Mouse (Mus musculus) lung, embryonic 14.5 days (tissue): Measurements from ENCODE around the gene Il1f6. TPM values are rescaled to one million over a fixed set of nuclear protein-coding genes. Genes with fewer than 3 reads are reported as not detected.
"Not testable (repeated sequence)": the region's sequence is repeated elsewhere in the genome, so short reads cannot be mapped to it uniquely, and the experiment has no call there.

Experiments used
- ATAC-seq: fragments of 200-750 bp; cut with Nextera tagmentation; 2 replicates; pipeline ENCODE4 v1.8.0; 2017; ENCODE audit warnings: mild to moderate bottlenecking, moderate TSS enrichment, moderate library complexity; ENCODE audit not compliant: insufficient read depth
- DNase-seq: peaks from one replicate; pipeline ENCODE4 v3.0.0-alpha.2; 2015
- H3K27ac ChIP-seq: fragments of 300-500 bp; sonication (generic); 2 replicates; pipeline ENCODE4 v1.5.1; 2014; ENCODE audit warnings: low read depth, mild to moderate bottlenecking, moderate library complexity
- H3K27me3 ChIP-seq: fragments of 300-500 bp; sonication (generic); 2 replicates; pipeline ENCODE4 v1.6.1; 2014; ENCODE audit warnings: low read length, control low read depth; ENCODE audit not compliant: insufficient read depth
- H3K36me3 ChIP-seq: fragments of 300-500 bp; sonication (generic); 2 replicates; pipeline ENCODE4 v1.6.1; 2014; ENCODE audit warnings: control low read depth; ENCODE audit not compliant: insufficient read depth
- H3K4me1 ChIP-seq: fragments of 300-500 bp; sonication (generic); 2 replicates; pipeline ENCODE4 v1.6.1; 2014; ENCODE audit warnings: antibody characterized with exemption, control low read depth; ENCODE audit not compliant: insufficient read depth
- H3K4me2 ChIP-seq: fragments of 300-500 bp; sonication (generic); 2 replicates; pipeline ENCODE4 v1.6.1; 2014; ENCODE audit warnings: mild to moderate bottlenecking
- H3K4me3 ChIP-seq: fragments of 300-500 bp; sonication (generic); 2 replicates; pipeline ENCODE4 v1.5.1; 2014; ENCODE audit warnings: low read depth, low read length
- H3K9ac ChIP-seq: fragments of 300-500 bp; sonication (generic); 2 replicates; pipeline ENCODE4 v1.6.1; 2014
- H3K9me3 ChIP-seq: fragments of 300-500 bp; sonication (generic); 2 replicates; pipeline ENCODE4 v1.6.1; 2016; ENCODE audit warnings: low read depth, low read length, control low read depth
- CTCF ChIP-seq: IDR thresholded peaks from 2 replicates; pipeline ENCODE4 v1.5.1; 2016; ENCODE audit warnings: antibody characterized with exemption, low read depth
- WGBS: fragments of 180-500 bp; shearing (Covaris S2); extraction: QIAGEN DNeasy Blood & Tissue Kit; methylation state at CpG from one replicate; pipeline ENCODE4 v1.1.7; 2014; 5-methylcytosine and 5-hydroxymethylcytosine counted together
- polyA plus RNA-seq: library from polyadenylated mRNA; unstranded; fragments of >200 nt; fragmentation: Nextera tagmentation; extraction: Ambion mirVana; gene quantifications from 2 replicates; pipeline ENCODE4 v1.2.1, GENCODE M21; 2014

Il1f6 gene
- not detected in 2 replicates for polyA plus RNA-seq

DNA sequence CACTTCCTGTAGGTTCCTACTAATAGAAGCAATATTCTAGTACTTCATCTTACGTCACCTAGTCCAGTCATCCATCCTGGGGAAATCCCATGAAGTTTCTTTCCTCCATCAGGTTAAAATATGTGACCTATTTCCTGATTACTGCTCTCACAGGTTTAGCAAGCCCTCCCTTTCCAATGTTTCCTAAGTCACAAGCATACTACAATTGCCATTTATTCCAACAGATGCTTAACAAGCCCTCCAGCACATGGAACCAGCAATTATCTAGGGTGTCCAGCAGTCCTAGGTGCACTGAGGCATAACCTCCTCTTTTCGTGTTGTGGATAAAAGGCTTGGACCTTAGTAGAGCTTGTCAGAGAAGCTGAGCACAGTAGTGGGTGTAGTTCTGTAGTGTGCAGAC lies at the start of gene Il1f6:
Il1f6 (plus strand) TSS at position 301 of the 400 bp plus-strand sequence.
- no peak for TF ChIP-seq CTCF
- no peak for ATAC-seq

DNA sequence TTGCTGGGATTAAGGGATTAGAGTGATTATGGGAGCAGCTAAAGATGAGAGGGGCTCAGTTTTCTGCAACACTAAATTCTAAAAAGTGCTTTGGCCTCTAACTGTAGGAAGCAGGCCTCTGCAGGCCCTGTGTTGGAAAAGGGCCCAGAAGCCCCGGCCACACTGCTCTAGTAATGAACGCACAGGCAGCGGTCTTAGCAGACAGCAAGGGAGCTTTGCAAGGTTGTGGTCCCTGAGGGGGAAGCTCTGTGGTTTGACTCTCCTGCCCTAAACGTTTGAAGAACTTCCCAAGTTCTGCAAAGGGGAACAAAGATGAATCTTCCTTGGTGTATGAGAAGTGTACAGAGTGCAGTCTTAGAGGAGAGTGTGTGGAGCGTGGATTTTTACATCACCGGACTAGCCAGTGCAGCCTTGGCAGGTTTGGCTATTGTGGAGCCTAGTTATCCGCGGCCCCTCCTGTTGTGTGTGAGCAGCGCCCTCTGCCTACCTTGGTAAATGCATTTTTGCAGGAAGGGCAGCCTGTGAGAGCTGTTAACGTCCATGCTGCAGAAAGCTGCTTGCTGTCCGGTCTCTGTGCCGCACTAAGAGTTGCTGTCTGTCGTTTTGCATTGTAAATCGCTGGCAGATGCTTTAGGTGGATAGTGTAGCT lies 33.4 kb upstream of the Il1f6 start:
- H3K4me1 ChIP-seq, ATAC-seq, H3K27me3 ChIP-seq, H3K9me3 ChIP-seq, H3K36me3 ChIP-seq, H3K27ac ChIP-seq, H3K4me3 ChIP-seq, H3K9ac ChIP-seq: not testable (repeated sequence)
- 15% methylated on average over 14 of the region's 14 CpGs for WGBS
- peak; percentile 59 for DNase-seq
- H3K4me2 ChIP-seq: peak overlapping the region; percentile 23; the same call in 1 of the 2 replicates
- peak; percentile 53 for TF ChIP-seq CTCF

More for the DNA sequence above, at the start of gene Il1f6:
- Histone ChIP-seq H3K9me3 (no peaks in the 10 kb centered on the region), H3K27ac (no peak within 1 kb of the TSS), H3K4me1 (no peaks in the 10 kb centered on the region), H3K9ac (no peak within 1 kb of the TSS), H3K4me3 (no peak within 1 kb of the TSS), H3K4me2 (no peak within 1 kb of the TSS), H3K36me3 (no peaks in the 10 kb centered on the region), H3K27me3 (no peaks in the 10 kb centered on the region)
- WGBS: 80% methylated on average over 2 of the region's 2 CpGs
- no peak for DNase-seq

DNA sequence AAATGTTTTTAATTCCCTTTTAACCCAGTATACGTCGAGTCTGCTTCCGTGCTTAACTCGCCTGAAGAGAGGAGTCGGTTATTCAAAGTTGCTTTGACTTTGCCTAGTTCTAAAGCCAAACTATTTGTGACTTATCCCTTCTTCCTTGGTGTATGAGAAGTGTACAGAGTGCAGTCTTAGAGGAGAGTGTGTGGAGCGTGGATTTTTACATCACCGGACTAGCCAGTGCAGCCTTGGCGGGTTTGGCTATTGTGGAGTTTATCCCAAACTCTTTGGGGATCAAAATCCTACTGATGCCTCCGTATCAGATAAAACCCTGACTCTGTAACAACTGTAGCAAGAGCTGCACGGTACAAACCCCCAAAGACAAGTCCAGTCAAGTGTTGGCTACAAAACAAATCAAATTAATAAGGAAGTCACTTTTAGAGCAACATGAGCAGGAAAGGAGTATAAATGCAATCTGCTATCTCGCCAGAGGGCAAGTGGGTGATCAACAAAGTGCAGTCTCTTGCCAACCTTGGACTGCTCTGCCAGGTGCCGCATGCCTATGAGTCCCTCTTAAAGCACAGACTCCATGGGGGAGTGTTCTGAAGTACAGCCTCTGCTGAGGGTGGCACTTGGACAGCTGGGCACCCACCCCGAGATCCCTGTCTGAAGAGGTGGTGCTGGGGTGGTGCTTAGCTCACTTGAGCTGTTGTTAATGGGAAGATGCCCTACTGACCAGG lies 32.6 kb upstream of the Il1f6 start:
- not testable (repeated sequence) for H3K4me3 ChIP-seq, H3K27me3 ChIP-seq

DNA sequence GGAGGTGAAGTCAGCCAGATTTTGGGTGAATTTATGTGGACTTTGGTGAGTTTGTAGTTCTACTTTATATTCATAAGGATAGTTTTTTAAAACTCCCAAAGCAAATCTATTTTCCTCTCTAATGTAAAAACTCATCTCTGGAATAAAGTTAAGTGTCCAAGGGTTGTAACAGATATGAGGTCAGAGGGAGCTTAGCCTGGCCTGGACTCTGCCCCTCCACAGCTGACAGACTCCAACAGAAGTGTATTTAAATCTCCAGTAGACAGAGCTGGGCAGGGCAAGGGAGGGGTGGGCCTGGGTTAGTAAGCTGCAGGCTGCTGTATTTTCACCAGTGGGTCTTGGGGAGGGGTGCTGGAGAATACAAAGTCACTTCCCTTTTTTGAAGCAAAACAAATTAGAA lies 31.1 kb upstream of the Il1f6 start:
- not testable (repeated sequence) for H3K9me3 ChIP-seq, H3K36me3 ChIP-seq, H3K4me2 ChIP-seq, ATAC-seq, H3K27me3 ChIP-seq, H3K4me3 ChIP-seq, H3K4me1 ChIP-seq, DNase-seq, H3K27ac ChIP-seq, H3K9ac ChIP-seq

More for the DNA sequence above, 32.6 kb upstream of the Il1f6 start:
- not testable (repeated sequence) for H3K9me3 ChIP-seq, H3K9ac ChIP-seq, H3K4me1 ChIP-seq, ATAC-seq, DNase-seq, H3K27ac ChIP-seq, H3K36me3 ChIP-seq
- 55% methylated on average over 13 of the region's 13 CpGs for WGBS
- H3K4me2 ChIP-seq: peak overlapping the region; percentile 23; the same call in 1 of the 2 replicates

DNA sequence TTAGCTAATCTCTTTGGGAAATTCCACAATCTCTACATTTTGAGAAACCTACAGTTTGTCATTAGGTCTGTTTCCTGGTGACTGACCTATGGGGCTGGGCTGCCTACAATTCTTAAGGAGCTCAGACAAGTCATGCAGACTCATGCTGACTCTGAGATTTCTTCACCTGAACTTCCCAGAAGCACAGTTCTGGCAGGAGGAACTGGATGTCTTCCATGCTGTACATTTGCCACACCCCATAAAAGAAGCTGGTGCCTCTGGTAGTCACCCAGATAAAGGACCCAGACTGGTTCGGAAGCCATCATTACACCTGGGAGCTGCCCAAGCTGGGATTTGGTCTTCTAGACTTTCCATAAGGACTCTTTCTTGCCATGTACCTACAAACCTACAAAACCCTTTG lies 29.0 kb upstream of the Il1f6 start, which contains the start of gene Il1f9:
Il1f9 (plus strand) TSS at position 301 of the 400 bp plus-strand sequence.
- no peak for DNase-seq
- Histone ChIP-seq H3K27ac (no peak within 1 kb of the TSS), H3K4me1 (no peaks in the 10 kb centered on the region), H3K4me2 (no peak within 1 kb of the TSS), H3K9me3 (no peaks in the 10 kb centered on the region), H3K36me3 (no peaks in the 10 kb centered on the region), H3K9ac (no peak within 1 kb of the TSS), H3K27me3 (no peaks in the 10 kb centered on the region), H3K4me3 (no peak within 1 kb of the TSS)
- WGBS: 95% methylated on average over 1 of the region's 1 CpGs
- TF ChIP-seq CTCF: no peak
- ATAC-seq: no peak

DNA sequence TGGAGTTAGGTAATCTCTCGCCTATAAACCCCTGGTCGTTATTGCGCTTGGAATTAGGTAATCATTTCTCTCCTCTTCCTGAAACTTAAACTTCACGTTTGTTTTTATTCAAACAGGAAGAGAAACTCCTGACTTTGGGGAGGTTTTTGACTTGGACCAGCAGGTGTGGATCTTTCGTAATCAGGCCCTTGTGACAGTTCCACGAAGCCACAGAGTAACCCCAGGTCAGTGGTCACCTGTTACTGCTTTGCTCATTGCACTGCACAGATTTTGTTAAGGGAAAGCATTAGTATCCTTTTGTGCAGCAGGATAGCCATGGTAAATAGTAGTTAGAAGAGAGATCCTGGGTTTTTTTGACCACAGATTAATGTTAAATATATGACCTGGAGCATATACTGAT lies 27.6 kb upstream of the Il1f6 start:
- WGBS: 64% methylated on average over 6 of the region's 6 CpGs
- H3K9ac ChIP-seq: no peak overlapping the region
- ATAC-seq (no peak), DNase-seq (no peak)
- no peak overlapping the region for H3K4me3 ChIP-seq
- H3K4me1 ChIP-seq: no peaks in the 10 kb centered on the region
- no peaks in the 10 kb centered on the region for H3K27me3 ChIP-seq
- H3K9me3 ChIP-seq: no peaks in the 10 kb centered on the region
- no peak overlapping the region for H3K27ac ChIP-seq
- no peaks in the 10 kb centered on the region for H3K36me3 ChIP-seq
- no peak for TF ChIP-seq CTCF
- H3K4me2 ChIP-seq: no peak overlapping the region

DNA sequence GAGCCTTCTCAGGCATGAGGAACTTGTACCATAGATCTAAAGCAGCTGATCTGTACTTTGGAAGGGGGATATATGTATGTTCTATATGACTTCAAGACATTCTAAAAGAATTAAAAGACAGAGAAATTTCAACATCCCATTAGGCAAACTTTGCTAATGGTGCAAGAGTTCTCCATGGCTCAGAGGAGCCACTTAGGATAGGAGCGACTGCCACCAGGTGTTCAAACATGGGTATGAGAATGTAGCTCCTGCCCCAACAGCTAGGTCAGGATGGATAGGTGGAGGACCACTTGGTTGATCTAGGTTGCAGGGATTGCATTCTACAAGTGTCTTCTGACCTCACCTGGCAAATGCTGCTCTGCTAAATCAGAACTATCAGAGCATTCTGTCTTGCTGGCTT lies 27.0 kb upstream of the Il1f6 start:
- WGBS: 63% methylated on average over 1 of the region's 1 CpGs
- H3K9me3 ChIP-seq: no peaks in the 10 kb centered on the region
- H3K27ac ChIP-seq: no peak overlapping the region
- H3K9ac ChIP-seq: no peak overlapping the region
- no peaks in the 10 kb centered on the region for H3K4me1 ChIP-seq
- no peak for ATAC-seq
- H3K36me3 ChIP-seq: no peaks in the 10 kb centered on the region
- no peak overlapping the region for H3K4me2 ChIP-seq
- no peak for DNase-seq
- no peaks in the 10 kb centered on the region for H3K27me3 ChIP-seq
- no peak overlapping the region for H3K4me3 ChIP-seq
- 0 out of 2 replicates have a peak, but pooled peaks have one; percentile 12 for TF ChIP-seq CTCF
